Mouse (Mus musculus) T-cell, adult 2 months (primary cell): ENCODE data around the gene Pld3.
A peak's percentile ranks its signal among the peaks of the same experiment; 100 is the strongest.

Experiments
- DNase-seq: peaks from one replicate; pipeline ENCODE4 v3.0.0; 2022; ENCODE audit warnings: low spot score

Gene Pld3

GRCm38 (mm10) chr7:27569580-27570224 is 16.7 kb upstream of the Pld3 start:
- DNase-seq = no peak

GRCm38 (mm10) chr7:27560978-27561377 is 8.0 kb upstream of the Pld3 start:
- no peak for DNase-seq

GRCm38 (mm10) chr7:27560291-27560887 is 7.4 kb upstream of the Pld3 start:
- no peak for DNase-seq

GRCm38 (mm10) chr7:27552070-27552469 is 948 bp downstream of the Pld3 start:
- no peak for DNase-seq

GRCm38 (mm10) chr7:27549597-27549996 is 3.4 kb downstream of the Pld3 start:
- DNase-seq = no peak

GRCm38 (mm10) chr7:27544675-27545370 is 8.2 kb downstream of the Pld3 start:
- peak; percentile 91 for DNase-seq

- DNase-seq = no peak
Measured at GRCm38 (mm10) chr7:27543851-27544250, 9.2 kb downstream of the Pld3 start.

GRCm38 (mm10) chr7:27543065-27543464 is 10.0 kb downstream of the Pld3 start:
- DNase-seq = no peak

GRCm38 (mm10) chr7:27542392-27543033 is 10.5 kb downstream of the Pld3 start:
- DNase-seq = peak; percentile 86

- no peak for DNase-seq
Measured at GRCm38 (mm10) chr7:27541922-27542321, 11.1 kb downstream of the Pld3 start.

- peak; percentile 98 for DNase-seq
Measured at GRCm38 (mm10) chr7:27541431-27541830, 11.6 kb downstream of the Pld3 start.

- no peak for DNase-seq
Measured at GRCm38 (mm10) chr7:27540935-27541334, 12.1 kb downstream of the Pld3 start.

- DNase-seq = no peak
Measured at GRCm38 (mm10) chr7:27540521-27540920, 12.5 kb downstream of the Pld3 start.

GRCm38 (mm10) chr7:27538797-27539196 is 14.2 kb downstream of the Pld3 start:
- DNase-seq = no peak

- no peak for DNase-seq
Measured at GRCm38 (mm10) chr7:27537998-27538397, 15.0 kb downstream of the Pld3 start.

GRCm38 (mm10) chr7:27536618-27537017 is 16.4 kb downstream of the Pld3 start:
- no peak for DNase-seq

GRCm38 (mm10) chr7:27535386-27535785 is 17.6 kb downstream of the Pld3 start:
- no peak for DNase-seq

- DNase-seq = no peak
Measured at GRCm38 (mm10) chr7:27532480-27533050, 20.5 kb downstream of the Pld3 start.

- no peak for DNase-seq
Measured at GRCm38 (mm10) chr7:27531707-27532106, 21.3 kb downstream of the Pld3 start.

- DNase-seq = no peak
Measured at GRCm38 (mm10) chr7:27530937-27531336, 22.1 kb downstream of the Pld3 start.

- no peak for DNase-seq
Measured at GRCm38 (mm10) chr7:27529070-27529469, 23.9 kb downstream of the Pld3 start.

- peak; percentile 65 for DNase-seq
Measured at GRCm38 (mm10) chr7:27526039-27526827, 26.8 kb downstream of the Pld3 start.
